In genomic region chr14:52196230-52197155, GRCm38 (mm10) we compare ENCODE assay signal across 8 mouse cellular contexts. TPM values are rescaled to one million over a fixed set of nuclear protein-coding genes. Genes with fewer than 3 reads are reported as not detected.
DNase-seq lines count a peak whose midpoint lies in the region; ATAC-seq and TF ChIP-seq lines count a peak whose summit lies in the region.

No protein-coding gene starts in this region.

- ATAC-seq in liver, embryonic 15.5 days (ENCODE audit: insufficient read depth), result peak; percentile 40
- peak; percentile 4 for ATAC-seq in stomach, embryonic 14.5 days (ENCODE audit: insufficient number of reproducible peaks, insufficient read depth, low FRiP score, low read depth)

- H3K36me3 ChIP-seq in E14TG2a.4 (ENCODE audit: insufficient read depth, low read length), result peaks cover 64% of the 10 kb centered on the region
- H3K36me3 ChIP-seq in liver, embryonic 15.5 days (replicated peaks), result peaks cover 41% of the 10 kb centered on the region
- peaks cover 26% of the 10 kb centered on the region for H3K36me3 ChIP-seq in stomach, embryonic 14.5 days (ENCODE audit: control insufficient read depth, insufficient read depth, low read length)

- no peak for TF ChIP-seq CTCF in layer of hippocampus, adult 2 months (conservative IDR thresholded peaks at IDR 0.05)
- TF ChIP-seq CTCF in E14TG2a.4 (conservative IDR thresholded peaks at IDR 0.05; ENCODE audit: low read length), result no peak
- TF ChIP-seq CTCF in brain, embryonic 14.5 days (IDR thresholded peaks at IDR 0.05; ENCODE audit: borderline replicate concordance, extremely low read depth, insufficient read depth, insufficient read length), result no peak

- H3K9me3 ChIP-seq in E14TG2a.4 (ENCODE audit: low read length), result no peaks in the 10 kb centered on the region
- no peaks in the 10 kb centered on the region for H3K9me3 ChIP-seq in liver, embryonic 15.5 days (replicated peaks)
- no peaks in the 10 kb centered on the region for H3K9me3 ChIP-seq in stomach, embryonic 14.5 days (ENCODE audit: control insufficient read depth, low read depth, low read length)

- peak overlapping the region; percentile 71 for H3K4me3 ChIP-seq in layer of hippocampus, adult 2 months
- H3K4me3 ChIP-seq in E14TG2a.4 (replicated peaks; ENCODE audit: low read length), result peak overlapping the region; percentile 99
- H3K4me3 ChIP-seq in liver, embryonic 15.5 days (replicated peaks), result peak overlapping the region; percentile 99
- H3K4me3 ChIP-seq in stomach, embryonic 14.5 days (ENCODE audit: low read depth, low read length), result peak overlapping the region; percentile 97

- peak overlapping the region; percentile 76 for H3K4me2 ChIP-seq in liver, embryonic 15.5 days
- peak overlapping the region; percentile 80 for H3K4me2 ChIP-seq in stomach, embryonic 14.5 days (replicated peaks; ENCODE audit: low read depth, low read length)

- under 1% methylated on average over 57 of the region's 59 CpGs for WGBS in liver, embryonic 15.5 days (ENCODE audit: insufficient replicate concordance)
- under 1% methylated on average over 55 of the region's 59 CpGs for WGBS in stomach, embryonic 14.5 days

- peak overlapping the region; percentile 97 for H3K9ac ChIP-seq in liver, embryonic 15.5 days
- H3K9ac ChIP-seq in stomach, embryonic 14.5 days (replicated peaks; ENCODE audit: low read depth, low read length), result peak overlapping the region; percentile 96

- peak in 1 of 2 experiments; percentile 15 for DNase-seq in layer of hippocampus, adult 2 months (ENCODE audit: low spot score in 2 of 2)
- DNase-seq in layer of hippocampus, postnatal 10 days (ENCODE audit: low spot score in 2 of 2), result no peak
- DNase-seq in brain, embryonic 14.5 days (ENCODE audit: low read depth), result peak; percentile 24
- DNase-seq in heart, postnatal 4 days, result peak; percentile 34
- no peak for DNase-seq in urinary bladder, postnatal 36 days (ENCODE audit: low spot score in 2 of 2)

- peak overlapping the region; percentile 97 for H3K27ac ChIP-seq in layer of hippocampus, adult 2 months
- peak overlapping the region; percentile 99 for H3K27ac ChIP-seq in liver, embryonic 15.5 days (replicated peaks)
- peak overlapping the region; percentile 95 for H3K27ac ChIP-seq in stomach, embryonic 14.5 days (ENCODE audit: low read length)

- H3K4me1 ChIP-seq in E14TG2a.4 (replicated peaks; ENCODE audit: low read depth, low read length), result peaks cover 61% of the 10 kb centered on the region
- peaks cover 66% of the 10 kb centered on the region for H3K4me1 ChIP-seq in liver, embryonic 15.5 days (replicated peaks)
- H3K4me1 ChIP-seq in stomach, embryonic 14.5 days (ENCODE audit: control insufficient read depth, insufficient read depth, low read length), result 0 out of 2 replicates have a peak, but pooled peaks cover 13% of the 10 kb centered on the region

- no peaks in the 10 kb centered on the region for H3K27me3 ChIP-seq in E14TG2a.4 (ENCODE audit: insufficient read depth, low read length)
- H3K27me3 ChIP-seq in liver, embryonic 15.5 days, result no peaks in the 10 kb centered on the region
- H3K27me3 ChIP-seq in stomach, embryonic 14.5 days (ENCODE audit: control insufficient read depth, insufficient read depth, low read length), result no peaks in the 10 kb centered on the region

- no peak for TF ChIP-seq POLR2A in brain, embryonic 14.5 days (IDR thresholded peaks at IDR 0.05; ENCODE audit: borderline replicate concordance, extremely low read depth, insufficient read depth, insufficient read length, poor library complexity, severe bottlenecking)

RNA-seq across cellular contexts. Expression of gene Supt16, which starts 0.7 kb away (rescaled TPM):
- total RNA-seq in layer of hippocampus, adult 2 months (2021), result 10 to 100 TPM; 53.4 to 53.9 TPM
- total RNA-seq in layer of hippocampus, postnatal 10 days (2021), result 10 to 100 TPM; 57.8 to 58.4 TPM
- polyA plus RNA-seq in brain, embryonic 14.5 days (2012; rRNA removed), result 28.9 and 44.9 TPM in 2 replicates
- 10 to 100 TPM; 48.5 to 50.6 TPM for total RNA-seq in heart, postnatal 4 days (2021)
- polyA plus RNA-seq in liver, embryonic 15.5 days (2015; fragmentation: Nextera tagmentation; extraction: Ambion mirVana), result 28.8 and 30.5 TPM in 2 replicates
- polyA plus RNA-seq in stomach, embryonic 14.5 days (2014; fragmentation: Nextera tagmentation; extraction: Ambion mirVana), result 86.0 and 87.3 TPM in 2 replicates

Comparison
In these comparisons a context has a peak if more than half of its experiments do, and no peak if none do; other contexts are left out.
1. DNase-seq: peak in brain, embryonic 14.5 days (single experiment) and heart, postnatal 4 days (single experiment); none in layer of hippocampus, postnatal 10 days (0 of 2) and urinary bladder, postnatal 36 days (0 of 2).
2. Peak in every context shown above with its lines, with median percentiles within 50 percentile points of each other: H3K27ac ChIP-seq and H3K4me3 ChIP-seq.